Mouse (Mus musculus) G1E-ER4 (cell line): ENCODE measurements around the gene Snrpa1. TPM values are rescaled to one million over a fixed set of nuclear protein-coding genes. Genes with fewer than 3 reads are reported as not detected.

Experiments
- GATA1 ChIP-seq: IDR thresholded peaks from one replicate; pipeline ENCODE4 v1.8.0; 2012; ENCODE audit warnings: low read length, inconsistent platforms
- polyA plus RNA-seq: library from polyadenylated mRNA; stranded (reverse); fragments of >175 nt; gene quantifications from 2 replicates; pipeline ENCODE4 v1.2.3, GENCODE M21; 2012

The Snrpa1 gene
- polyA plus RNA-seq, 1 experiment = 114 TPM

DNA sequence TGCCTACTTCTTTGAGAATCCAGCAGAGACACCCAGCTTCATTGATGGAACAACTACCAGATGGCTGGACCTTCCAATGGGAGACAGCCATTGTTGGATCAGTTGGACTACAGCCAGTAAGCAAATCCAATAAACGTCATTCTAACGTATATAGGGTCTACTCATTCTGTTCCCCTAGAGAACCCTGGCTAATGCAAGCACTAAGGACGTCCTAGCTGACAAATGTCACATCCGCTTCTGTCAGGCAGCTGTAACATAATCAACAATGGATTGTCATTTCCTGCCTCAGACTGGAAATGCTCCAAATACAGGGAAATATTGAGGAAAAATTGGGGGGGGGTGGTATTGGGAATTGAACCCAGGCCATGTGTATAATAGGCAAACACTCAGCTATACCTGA lies 47.0 kb downstream of the Snrpa1 start:
- TF ChIP-seq GATA1 = no peak

GRCm38 (mm10) chr7:66106581-66107056 lies 47.8 kb downstream of the Snrpa1 start:
- TF ChIP-seq GATA1 = no peak

DNA sequence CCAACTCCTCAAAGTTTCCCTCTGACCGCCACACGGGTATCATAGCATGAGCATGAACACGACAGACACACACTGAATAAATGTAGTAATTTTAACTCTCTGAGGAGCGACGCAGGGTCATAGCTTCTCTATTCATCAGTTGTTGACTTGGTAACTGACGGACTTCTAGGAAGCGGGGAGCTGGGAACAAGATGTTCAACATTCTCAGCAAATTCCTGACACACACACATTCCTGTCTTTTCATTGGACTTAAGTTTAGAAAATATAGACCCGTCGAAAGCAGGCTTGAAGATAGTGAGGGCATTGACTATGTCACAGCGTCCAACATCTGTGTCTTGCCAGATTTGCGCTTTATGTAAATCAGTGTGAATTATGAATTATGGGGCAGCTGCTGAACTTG lies 48.4 kb downstream of the Snrpa1 start:
- no peak for TF ChIP-seq GATA1

DNA sequence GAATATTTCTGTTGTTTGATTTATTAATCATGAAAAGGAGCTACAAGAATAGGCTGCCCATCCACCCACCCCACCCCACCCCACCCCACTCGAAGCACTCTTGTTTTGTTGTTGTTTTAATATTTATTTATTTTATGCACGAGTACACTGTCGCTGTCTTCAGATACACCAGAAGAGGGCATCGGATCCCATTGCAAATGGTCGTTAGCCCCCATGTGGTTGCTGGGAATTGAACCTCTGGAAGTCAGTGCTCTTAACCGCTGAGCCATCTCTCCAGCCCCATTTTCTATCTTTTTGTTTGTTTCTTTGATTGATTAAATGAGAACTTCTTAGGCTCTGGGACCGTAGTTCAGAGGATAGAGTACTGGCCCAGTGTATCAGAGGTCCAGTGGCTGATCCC lies 49.1 kb downstream of the Snrpa1 start:
- no peak for TF ChIP-seq GATA1

GRCm38 (mm10) chr7:66108961-66109854 lies 50.4 kb downstream of the Snrpa1 start, which contains the start of gene Chsy1:
Chsy1 (plus strand) TSS chr7:66109515.
- TF ChIP-seq GATA1 = no peak

DNA sequence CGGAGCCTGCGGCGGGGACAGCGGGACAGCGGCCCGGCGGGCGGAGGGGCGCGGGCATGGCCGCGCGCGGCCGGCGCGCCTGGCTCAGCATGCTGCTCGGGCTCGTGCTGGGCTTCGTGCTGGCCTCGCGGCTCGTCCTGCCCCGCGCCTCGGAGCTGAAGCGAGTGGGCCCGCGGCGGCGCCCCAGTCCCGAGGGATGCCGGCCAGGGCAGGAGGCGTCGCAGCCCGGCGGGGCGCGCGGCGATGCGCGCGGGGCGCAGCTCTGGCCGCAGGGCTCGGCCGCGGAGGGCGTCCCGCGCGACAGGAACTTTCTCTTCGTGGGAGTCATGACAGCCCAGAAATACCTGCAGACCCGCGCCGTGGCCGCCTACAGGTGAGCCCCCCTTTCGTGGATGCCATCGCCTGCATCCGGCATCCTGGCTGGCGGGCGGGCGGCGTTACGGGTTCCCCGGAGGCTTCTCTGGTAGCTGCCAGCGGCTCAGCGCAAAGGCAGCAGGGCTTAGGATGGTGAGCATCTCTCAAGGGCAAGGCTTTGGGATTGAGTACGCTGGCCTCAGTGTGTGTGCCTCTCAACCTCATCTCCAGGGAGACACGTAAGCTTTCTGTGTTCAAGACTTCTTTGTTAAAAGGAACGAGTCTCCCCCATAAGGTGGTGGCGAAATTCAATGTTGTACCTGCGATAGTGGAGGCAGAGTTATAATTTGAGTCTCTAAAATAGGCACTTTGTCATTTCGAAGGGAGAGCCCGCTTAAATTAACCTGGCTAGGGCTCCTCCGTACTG lies 51.2 kb downstream of the Snrpa1 start:
- no peak for TF ChIP-seq GATA1

DNA sequence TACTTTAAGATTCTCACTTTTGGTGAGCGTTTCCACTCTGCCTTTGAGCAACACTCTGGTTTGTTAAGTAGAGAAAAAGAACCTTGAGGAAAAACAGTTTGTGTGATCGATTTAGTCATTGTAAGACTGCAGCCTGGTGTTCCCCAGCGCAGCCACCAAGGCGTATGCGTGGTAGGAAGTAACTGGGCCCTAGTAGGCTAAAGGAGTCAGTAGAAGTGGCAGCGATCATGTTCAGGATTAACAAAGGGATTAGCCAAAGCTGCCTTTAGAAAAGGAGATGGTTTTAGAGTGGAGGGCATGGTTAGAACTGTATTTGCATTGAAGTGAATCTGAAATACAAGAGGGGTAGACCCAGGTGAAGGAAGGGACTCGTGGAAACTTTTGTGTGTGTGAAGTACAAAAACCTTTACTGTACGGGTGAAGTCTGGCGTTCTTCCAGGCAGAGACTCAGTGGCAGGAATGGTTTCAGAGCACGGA lies 51.9 kb downstream of the Snrpa1 start:
- TF ChIP-seq GATA1 = no peak

GRCm38 (mm10) chr7:66111211-66111610 lies 52.4 kb downstream of the Snrpa1 start:
- TF ChIP-seq GATA1 = no peak

DNA sequence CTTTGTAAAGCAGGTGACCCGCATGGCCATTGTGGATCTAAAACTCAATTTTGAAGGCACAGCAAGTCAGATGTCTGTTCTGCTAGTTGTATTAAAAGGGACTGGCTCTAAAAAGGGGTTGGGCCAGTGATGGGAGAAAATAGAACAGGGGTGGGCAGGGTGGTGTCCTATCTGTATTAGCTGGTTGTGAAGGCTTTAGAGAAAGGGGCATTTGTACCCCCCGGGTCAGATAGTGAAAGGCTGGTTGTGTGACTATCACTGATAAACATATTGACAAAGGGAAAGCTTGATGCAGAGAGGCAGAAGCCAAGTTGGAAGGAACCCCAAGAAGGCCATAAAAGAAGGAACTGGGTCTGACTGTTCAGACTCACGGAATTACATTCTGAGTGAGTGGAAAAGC lies 54.8 kb downstream of the Snrpa1 start:
- peak; percentile 89 for TF ChIP-seq GATA1

GRCm38 (mm10) chr7:66115821-66116343 lies 57.1 kb downstream of the Snrpa1 start:
- no peak for TF ChIP-seq GATA1

DNA sequence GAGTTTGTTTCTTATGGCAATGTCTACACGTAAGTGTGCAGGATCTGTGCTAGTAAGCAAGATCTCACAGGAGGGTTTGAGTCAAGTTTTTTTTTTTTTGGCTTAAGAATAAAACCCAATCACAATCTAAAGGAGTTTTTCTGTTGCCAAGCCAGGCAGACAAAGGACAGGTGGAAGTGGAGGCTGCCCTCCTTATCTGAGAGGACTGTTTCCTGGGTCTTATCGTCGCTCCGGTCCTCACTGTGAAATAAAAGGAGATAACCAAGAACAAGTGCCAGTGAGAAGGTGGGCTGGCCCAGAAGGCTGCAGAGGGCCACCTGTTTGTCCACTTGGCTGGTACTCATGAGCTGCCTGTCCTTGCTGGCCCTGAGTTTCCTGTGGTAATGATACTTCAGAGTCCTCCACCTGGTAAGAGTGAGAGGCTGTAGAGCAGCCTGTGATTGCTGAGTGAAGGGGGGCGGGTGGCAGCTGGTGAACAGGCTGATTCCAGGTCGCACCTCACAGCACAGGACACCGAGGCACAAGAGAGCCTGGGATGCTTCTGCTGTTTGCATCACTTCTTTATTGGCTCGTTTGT lies 58.2 kb downstream of the Snrpa1 start:
- TF ChIP-seq GATA1 = peak; percentile 64

- TF ChIP-seq GATA1 = no peak
Observed at GRCm38 (mm10) chr7:66118046-66118445, 59.2 kb downstream of the Snrpa1 start.

DNA sequence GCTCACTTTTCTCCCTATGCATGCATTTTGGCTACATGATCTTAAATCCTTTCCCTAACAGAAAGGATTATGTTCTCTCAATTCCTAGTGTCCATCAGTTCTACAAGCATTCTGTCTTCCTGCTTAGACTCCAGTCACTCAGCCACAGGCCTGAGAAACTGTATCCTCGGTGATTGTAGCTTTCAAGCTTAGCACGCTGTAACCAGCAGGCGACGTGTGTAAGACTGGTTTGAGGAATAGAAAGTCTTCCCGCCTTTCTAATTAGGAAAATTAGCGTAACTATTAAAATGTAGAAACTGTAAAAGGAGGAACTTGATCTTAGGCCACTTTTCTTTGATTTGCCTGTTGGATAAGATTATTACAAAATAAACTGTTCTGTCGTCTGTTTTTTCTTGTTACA lies 60.0 kb downstream of the Snrpa1 start:
- TF ChIP-seq GATA1 = no peak

DNA sequence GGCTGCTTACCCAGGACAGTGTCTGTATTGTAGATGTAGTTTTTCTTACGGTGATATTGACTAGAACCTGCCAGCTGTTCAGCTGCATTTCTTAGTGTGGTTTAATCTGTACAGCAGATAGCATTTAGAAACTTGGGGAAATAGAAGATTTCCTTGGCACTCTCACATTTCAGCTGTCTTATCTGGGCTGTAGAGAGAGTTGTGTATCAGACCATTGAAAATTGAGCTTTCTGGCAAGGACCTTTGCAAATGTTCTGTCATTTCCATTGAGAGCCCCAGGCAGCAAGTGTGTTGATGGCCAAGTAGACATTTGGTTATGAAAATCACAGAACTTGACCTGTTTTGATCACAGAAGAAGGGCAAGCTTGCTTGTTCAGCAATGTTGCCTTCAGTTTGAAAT lies 61.3 kb downstream of the Snrpa1 start:
- TF ChIP-seq GATA1 = no peak

DNA sequence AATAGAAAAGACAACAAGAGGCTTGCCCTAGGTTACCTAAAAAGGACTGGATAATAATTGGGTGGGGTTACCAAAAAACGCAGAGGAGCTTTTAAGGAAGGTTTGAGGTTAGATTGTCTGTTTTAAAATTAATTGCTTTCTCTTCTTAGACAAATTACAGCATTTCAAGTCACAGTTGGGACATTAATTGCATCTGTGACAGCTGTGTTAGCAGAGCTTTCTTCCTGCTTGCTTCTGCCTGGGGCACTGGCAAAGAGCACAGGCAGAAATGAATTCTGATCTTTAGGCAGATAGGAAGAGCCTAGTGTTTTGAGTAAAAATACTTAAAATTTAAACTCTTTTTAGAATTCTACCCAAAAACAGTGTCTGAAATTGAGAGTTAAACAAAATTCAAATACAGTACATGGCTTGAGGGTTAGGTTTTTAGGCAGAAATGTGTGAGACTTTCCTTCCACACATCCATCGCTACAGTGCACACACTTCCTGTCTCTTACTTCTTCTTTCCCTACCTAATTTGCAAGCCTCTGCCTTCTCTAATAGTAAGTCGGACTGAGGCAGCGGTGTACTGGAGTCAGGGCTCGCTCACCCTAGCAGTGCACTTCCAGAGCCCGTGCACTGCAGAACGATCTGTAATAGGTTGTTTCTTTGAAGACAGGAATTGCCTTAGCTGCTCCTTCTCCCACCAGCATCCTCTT lies 62.0 kb downstream of the Snrpa1 start:
- no peak for TF ChIP-seq GATA1

Other genes starting within 250 kb of the Snrpa1 start
- gene Pcsk6, start 197.3 kb upstream of the Snrpa1 start, polyA plus RNA-seq = not detected in 2 replicates
- not detected in 2 replicates for gene Gm45213, start 15.4 kb upstream of the Snrpa1 start, polyA plus RNA-seq
- 45.1 and 50.6 TPM in 2 replicates for gene Selenos, start 20.6 kb downstream of the Snrpa1 start, polyA plus RNA-seq
- gene Chsy1, start 50.5 kb downstream of the Snrpa1 start, polyA plus RNA-seq = 11.0 and 14.4 TPM in 2 replicates